Mouse (Mus musculus) megakaryocyte progenitor cell, adult 5-6 weeks (primary cell): ENCODE measurements at regions not wholly inside any gene's neighbourhood (a gene's known extent, or its start where the extent isn't known, plus 50 kb on each side); places are given as distances from the start of the nearest gene placed in this dataset.
A peak's percentile ranks its signal among the peaks of the same experiment; 100 is the strongest.

Experiments used
- ATAC-seq: replicated peaks from 2 replicates; pipeline ENCODE4 v1.8.0; 2016; ENCODE audit warnings: mild to moderate bottlenecking, moderate TSS enrichment, inconsistent platforms; ENCODE audit not compliant: poor library complexity

GRCm38 (mm10) chr1:125488915-125489730 is 53.6 kb upstream of the Actr3 start:
- ATAC-seq, result 0 out of 2 replicates have a peak, but pooled peaks have one; percentile 17

- no peak for ATAC-seq
Observed at GRCm38 (mm10) chr1:125491014-125491413, 55.5 kb upstream of the Actr3 start.

DNA sequence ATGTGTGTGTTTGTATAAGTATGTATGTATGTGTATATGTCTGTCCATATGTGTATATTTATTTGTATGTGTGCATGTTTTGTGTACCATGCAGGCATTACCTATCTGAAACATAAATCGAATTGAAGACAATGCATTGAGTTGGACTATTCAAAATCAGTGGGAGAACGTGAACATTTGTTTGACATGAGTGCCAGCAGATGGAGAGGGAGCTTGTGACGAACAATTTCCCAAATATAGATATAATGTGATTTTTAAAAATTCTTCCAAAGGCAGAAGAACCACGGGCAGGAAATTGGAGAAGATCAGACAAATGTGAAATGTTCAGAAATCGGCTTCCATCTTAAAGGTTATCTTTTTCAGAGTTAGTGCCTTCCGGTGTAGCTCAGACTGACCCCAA is 59.1 kb upstream of the Actr3 start:
- no peak for ATAC-seq

DNA sequence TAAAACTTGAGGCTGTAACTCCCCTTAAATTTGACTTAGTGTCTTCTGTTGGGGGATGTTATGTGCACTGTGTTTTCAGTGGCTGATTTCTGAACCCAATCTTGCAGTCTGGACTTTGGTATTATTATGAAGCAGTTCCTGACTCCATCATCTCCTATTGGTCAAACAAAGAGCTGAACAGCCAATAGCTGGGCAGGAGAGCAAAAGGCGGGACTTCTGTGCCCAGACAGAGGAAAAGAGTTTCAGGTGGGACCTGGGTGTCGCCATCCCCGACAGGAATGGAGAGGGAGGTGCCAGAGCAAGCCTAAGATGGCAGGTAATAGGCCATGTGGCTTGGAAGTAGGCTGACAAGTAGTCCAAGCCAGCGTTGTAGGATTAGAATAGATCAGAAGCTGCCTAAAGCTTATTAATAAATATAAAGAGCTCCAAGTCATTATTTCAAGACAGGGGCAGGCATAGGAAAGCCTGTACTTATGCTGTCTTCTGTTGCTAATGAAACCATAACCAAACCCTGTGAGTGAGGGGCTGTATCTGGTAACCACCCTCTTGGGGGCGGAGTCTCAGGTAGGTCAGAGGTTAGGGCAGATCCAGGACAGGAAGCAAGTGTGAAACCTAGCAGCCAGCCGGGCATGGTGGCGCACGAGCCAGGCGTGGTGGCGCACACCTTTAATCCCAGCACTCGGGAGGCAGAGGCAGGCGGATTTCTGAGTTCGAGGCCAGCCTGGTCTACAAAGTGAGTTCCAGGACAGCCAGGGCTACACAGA is 60.0 kb upstream of the Actr3 start:
- no peak for ATAC-seq

DNA sequence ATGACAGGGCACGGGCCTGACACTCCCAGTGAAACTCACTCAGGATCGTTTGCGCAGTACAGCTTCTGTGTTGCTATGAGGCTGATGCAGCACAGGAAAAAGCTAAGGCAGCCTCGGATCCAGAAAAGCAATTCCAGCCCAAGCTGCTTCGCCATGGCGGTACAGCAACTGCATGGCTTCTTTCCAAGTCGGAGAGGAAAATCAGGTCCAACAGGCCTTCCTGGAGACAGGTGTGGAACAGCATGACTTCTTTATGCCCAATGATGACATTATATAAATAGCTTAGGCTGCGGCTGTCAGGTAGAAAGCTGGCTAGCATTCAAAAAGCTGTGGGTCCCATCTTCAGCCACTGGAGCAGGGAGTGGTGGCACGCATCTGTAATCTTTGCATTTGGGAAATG is 61.5 kb upstream of the Actr3 start:
- ATAC-seq, result no peak

GRCm38 (mm10) chr1:125501964-125502517 is 58.4 kb upstream of the Slc35f5 start:
- ATAC-seq, result no peak

GRCm38 (mm10) chr1:125503878-125504277 is 56.5 kb upstream of the Slc35f5 start:
- ATAC-seq, result no peak

- no peak for ATAC-seq
Observed at GRCm38 (mm10) chr1:125507786-125508514, 52.4 kb upstream of the Slc35f5 start.

DNA sequence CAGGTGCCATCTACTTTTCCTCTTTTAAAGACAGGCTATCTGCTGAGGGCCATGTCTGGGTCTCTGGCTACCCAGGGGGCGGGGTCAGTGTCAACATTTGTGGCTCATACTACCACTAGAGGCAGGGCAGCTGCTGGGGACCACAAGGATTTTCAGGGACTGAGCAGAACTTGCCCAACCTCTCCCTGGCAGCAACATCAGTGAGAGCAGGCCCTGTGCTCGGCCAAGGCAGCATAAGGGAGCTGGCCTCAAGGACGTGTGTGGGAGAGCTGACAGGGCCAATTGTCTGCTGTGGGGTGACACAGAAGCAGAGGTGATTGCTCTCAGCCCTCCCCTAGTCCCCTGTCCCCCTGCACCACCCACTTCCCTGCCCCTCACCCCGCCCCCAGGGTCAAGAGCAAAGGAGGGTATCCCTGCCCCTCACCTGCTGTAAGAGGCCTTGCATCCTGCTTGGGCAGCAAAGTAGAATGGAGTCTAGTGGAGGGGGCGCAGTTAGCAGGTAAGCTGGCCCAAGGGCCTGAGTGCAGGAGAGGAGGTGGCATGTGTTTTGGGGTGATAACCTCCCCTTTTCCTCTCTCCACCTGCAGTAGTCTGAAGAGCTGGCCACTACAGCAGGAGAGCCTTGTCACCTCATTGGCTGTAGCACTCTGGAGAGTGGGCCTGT is 51.7 kb upstream of the Slc35f5 start:
- ATAC-seq, result peak; percentile 97
